ENCODE assay signal across 8 mouse cellular contexts in the genomic region with DNA sequence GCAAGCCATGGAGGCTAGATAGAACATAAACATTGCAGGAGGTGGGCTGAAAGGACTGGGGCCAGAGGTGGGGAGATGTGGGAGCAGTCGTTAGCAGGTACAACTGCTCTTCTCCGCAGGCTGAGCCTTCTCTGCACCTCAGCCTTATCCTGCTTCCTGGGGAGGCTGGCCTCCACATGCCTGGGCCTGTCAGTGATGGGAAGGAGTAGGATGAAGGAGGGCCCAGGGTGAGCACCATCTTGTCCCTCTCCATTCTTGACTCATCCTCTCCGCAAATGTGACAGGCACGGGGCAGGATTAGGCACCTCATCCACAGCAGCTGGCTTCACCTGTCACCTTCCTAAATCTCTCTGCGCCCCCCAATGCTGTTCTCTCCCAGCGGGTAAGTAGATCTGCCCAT. TPM values are rescaled to one million over a fixed set of nuclear protein-coding genes. Genes with fewer than 3 reads are reported as not detected.
DNase-seq lines count a peak whose midpoint lies in the region; ATAC-seq and TF ChIP-seq lines count a peak whose summit lies in the region.

A gene (plus strand): TSS at position 266 of the 400 bp plus-strand sequence.

- H3K27ac ChIP-seq in heart, embryonic 15.5 days: no peak within 1 kb of the TSS
- no peak within 1 kb of the TSS for H3K27ac ChIP-seq in cortical plate, adult 2 months (ENCODE audit: insufficient read depth, low read length)
- no peak within 1 kb of the TSS for H3K27ac ChIP-seq in hindbrain, embryonic 12.5 days
- 0 out of 2 replicates have a peak within 1 kb of the TSS, but pooled peaks have one; percentile 12 for H3K27ac ChIP-seq in midbrain, embryonic 12.5 days (replicated peaks)

- ATAC-seq in heart, embryonic 15.5 days (replicated peaks; ENCODE audit: insufficient number of reproducible peaks, insufficient read depth, low FRiP score, low read depth): no peak
- ATAC-seq in hindbrain, embryonic 12.5 days (ENCODE audit: low FRiP score): no peak
- ATAC-seq in midbrain, embryonic 12.5 days (ENCODE audit: low FRiP score, low read depth): no peak

- DNase-seq in heart, adult 9 months (ENCODE audit: low spot score in 2 of 2): no peak
- DNase-seq in right cerebral cortex, postnatal 4 days: no peak
- no peak for DNase-seq in left cerebral cortex, postnatal 14 days (ENCODE audit: low spot score in 2 of 2)
- DNase-seq in cerebellum, postnatal 4 days (ENCODE audit: low spot score in 2 of 2): no peak

- H3K9ac ChIP-seq in heart, embryonic 15.5 days: peak within 1 kb of the TSS; percentile 54
- H3K9ac ChIP-seq in hindbrain, embryonic 12.5 days: peak within 1 kb of the TSS; percentile 70
- H3K9ac ChIP-seq in midbrain, embryonic 12.5 days (replicated peaks): peak within 1 kb of the TSS; percentile 69

- 78% methylated on average over 6 of the region's 6 CpGs for whole genome bisulfite sequencing in heart, embryonic 15.5 days
- WGBS in hindbrain, embryonic 12.5 days: 72% methylated on average over 6 of the region's 6 CpGs
- WGBS in midbrain, embryonic 12.5 days: 78% methylated on average over 6 of the region's 6 CpGs

- H3K9me3 ChIP-seq in heart, embryonic 15.5 days (replicated peaks): no peaks in the 10 kb centered on the region
- H3K9me3 ChIP-seq in hindbrain, embryonic 12.5 days (replicated peaks): no peaks in the 10 kb centered on the region
- no peaks in the 10 kb centered on the region for H3K9me3 ChIP-seq in midbrain, embryonic 12.5 days

- peak within 1 kb of the TSS; percentile 97 for H3K4me2 ChIP-seq in heart, embryonic 15.5 days
- peak within 1 kb of the TSS; percentile 90 for H3K4me2 ChIP-seq in hindbrain, embryonic 12.5 days (replicated peaks)
- peak within 1 kb of the TSS; percentile 95 for H3K4me2 ChIP-seq in midbrain, embryonic 12.5 days (replicated peaks)

- no peak for TF ChIP-seq CTCF in cortical plate, adult 2 months (IDR thresholded peaks at IDR 0.05; ENCODE audit: extremely low read depth, insufficient read depth, low read length)

- peak within 1 kb of the TSS; percentile 51 for H3K4me3 ChIP-seq in heart, embryonic 15.5 days
- peak within 1 kb of the TSS; percentile 59 for H3K4me3 ChIP-seq in cortical plate, adult 2 months (ENCODE audit: insufficient read depth, low read length)
- peak within 1 kb of the TSS; percentile 47 for H3K4me3 ChIP-seq in hindbrain, embryonic 12.5 days
- peak within 1 kb of the TSS; percentile 53 for H3K4me3 ChIP-seq in midbrain, embryonic 12.5 days

- H3K27me3 ChIP-seq in heart, embryonic 15.5 days: peaks cover 18% of the 10 kb centered on the region
- peaks cover 58% of the 10 kb centered on the region for H3K27me3 ChIP-seq in hindbrain, embryonic 12.5 days
- peaks cover 58% of the 10 kb centered on the region for H3K27me3 ChIP-seq in midbrain, embryonic 12.5 days

- no peaks in the 10 kb centered on the region for H3K36me3 ChIP-seq in heart, embryonic 15.5 days
- H3K36me3 ChIP-seq in hindbrain, embryonic 12.5 days: peaks cover 6% of the 10 kb centered on the region
- peaks cover 1% of the 10 kb centered on the region; the same call in 1 of the 2 replicates for H3K36me3 ChIP-seq in midbrain, embryonic 12.5 days

- intact Hi-C loops in left cerebral cortex, postnatal 14 days (cut with DNase I): no loop called here

- TF ChIP-seq POLR2A in cortical plate, adult 2 months (IDR thresholded peaks at IDR 0.05; ENCODE audit: extremely low read depth, insufficient read depth, low read length): no peak

- peaks cover 36% of the 10 kb centered on the region for H3K4me1 ChIP-seq in heart, embryonic 15.5 days (replicated peaks)
- no peaks in the 10 kb centered on the region for H3K4me1 ChIP-seq in cortical plate, adult 2 months (ENCODE audit: control insufficient read depth, insufficient read depth, low read length)
- H3K4me1 ChIP-seq in hindbrain, embryonic 12.5 days: peaks cover 10% of the 10 kb centered on the region; the same call in 1 of the 2 replicates
- peaks cover 14% of the 10 kb centered on the region for H3K4me1 ChIP-seq in midbrain, embryonic 12.5 days

RNA-seq across cellular contexts. Expression of the gene that starts here (rescaled TPM):
- polyA plus RNA-seq in heart, embryonic 15.5 days (2015; fragmentation: Nextera tagmentation; extraction: Ambion mirVana): 0.15 and 0.25 TPM in 2 replicates
- 0.15 and 0.17 TPM in 2 replicates for polyA plus RNA-seq in cortical plate, adult 2 months (2012; rRNA removed)
- 0.36 and 0.57 TPM in 2 replicates for polyA plus RNA-seq in hindbrain, embryonic 12.5 days (2016; fragmentation: Nextera tagmentation; extraction: Ambion mirVana)
- polyA plus RNA-seq in midbrain, embryonic 12.5 days (2016; fragmentation: Nextera tagmentation; extraction: Ambion mirVana): 0.24 and 0.41 TPM in 2 replicates
- under 1 TPM; 0.22 to 0.42 TPM for total RNA-seq in left cerebral cortex, postnatal 14 days (2021)
